Mouse (Mus musculus): ENCODE results near the gene Leprot. TPM values are rescaled to one million over a fixed set of nuclear protein-coding genes. Genes with fewer than 3 reads are reported as not detected.

Leprot gene
- polyA plus RNA-seq (2014; fragmentation: Nextera tagmentation; extraction: Ambion mirVana), result 87.9 and 88.4 TPM in 2 replicates

- Histone ChIP-seq H3K27me3 (ENCODE audit: insufficient read depth, low read length) (no peaks in the 10 kb centered on the region), H3K4me3 (ENCODE audit: low read depth, low read length) (peak within 1 kb of the TSS; percentile 89), H3K4me1 (ENCODE audit: insufficient read depth) (peaks cover 7% of the 10 kb centered on the region), H3K9ac (peak within 1 kb of the TSS; percentile 95), H3K27ac (ENCODE audit: low read depth) (peak within 1 kb of the TSS; percentile 94), H3K4me2 (peak within 1 kb of the TSS; percentile 64), H3K36me3 (ENCODE audit: insufficient read depth) (no peaks in the 10 kb centered on the region), H3K9me3 (ENCODE audit: low read depth, low read length) (no peaks in the 10 kb centered on the region)
- WGBS, result under 1% methylated on average over 39 of the region's 39 CpGs
- ATAC-seq (ENCODE audit: insufficient read depth), result peak; percentile 99
- DNase-seq, result peak; percentile 99
- TF ChIP-seq CTCF (IDR thresholded peaks at IDR 0.05; ENCODE audit: low read depth), result no peak; the same call in 1 of the 2 replicates
Observed at GRCm38 (mm10) chr4:101647196-101647905, at the start of gene Leprot. Leprot (plus strand) TSS chr4:101647718.

- Histone ChIP-seq H3K9ac (no peak overlapping the region), H3K4me2 (no peak overlapping the region), H3K4me1 (ENCODE audit: insufficient read depth) (no peaks in the 10 kb centered on the region), H3K27ac (ENCODE audit: low read depth) (no peak overlapping the region), H3K27me3 (ENCODE audit: insufficient read depth, low read length) (no peaks in the 10 kb centered on the region), H3K4me3 (ENCODE audit: low read depth, low read length) (no peak overlapping the region), H3K36me3 (ENCODE audit: insufficient read depth) (no peaks in the 10 kb centered on the region), H3K9me3 (ENCODE audit: low read depth, low read length) (no peaks in the 10 kb centered on the region)
- DNase-seq (peak; percentile 42), ATAC-seq (ENCODE audit: insufficient read depth) (no peak)
- peak; percentile 47 for TF ChIP-seq CTCF (IDR thresholded peaks at IDR 0.05; ENCODE audit: low read depth)
Observed at GRCm38 (mm10) chr4:101601758-101602157, 45.8 kb upstream of the Leprot start.

- 60% methylated on average over 3 of the region's 3 CpGs for WGBS
- H3K4me2 ChIP-seq, result no peak overlapping the region
Observed at GRCm38 (mm10) chr4:101603635-101604034, 43.9 kb upstream of the Leprot start.

GRCm38 (mm10) chr4:101616520-101616919 lies 31.0 kb upstream of the Leprot start:
- WGBS, result 83% methylated on average over 5 of the region's 5 CpGs
- no peak for TF ChIP-seq CTCF (IDR thresholded peaks at IDR 0.05; ENCODE audit: low read depth)
- ATAC-seq (ENCODE audit: insufficient read depth), result no peak

More at GRCm38 (mm10) chr4:101603635-101604034, 43.9 kb upstream of the Leprot start:
- Histone ChIP-seq H3K36me3 (ENCODE audit: insufficient read depth) (no peaks in the 10 kb centered on the region), H3K9me3 (ENCODE audit: low read depth, low read length) (no peaks in the 10 kb centered on the region), H3K4me3 (ENCODE audit: low read depth, low read length) (no peak overlapping the region), H3K4me1 (ENCODE audit: insufficient read depth) (no peaks in the 10 kb centered on the region), H3K9ac (no peak overlapping the region), H3K27me3 (ENCODE audit: insufficient read depth, low read length) (no peaks in the 10 kb centered on the region), H3K27ac (ENCODE audit: low read depth) (no peak overlapping the region)
- TF ChIP-seq CTCF (IDR thresholded peaks at IDR 0.05; ENCODE audit: low read depth), result no peak
- ATAC-seq (ENCODE audit: insufficient read depth), result no peak
- no peak for DNase-seq

GRCm38 (mm10) chr4:101617742-101618141 lies 29.8 kb upstream of the Leprot start:
- Histone ChIP-seq H3K4me3 (ENCODE audit: low read depth, low read length) (no peak overlapping the region), H3K27me3 (ENCODE audit: insufficient read depth, low read length) (no peaks in the 10 kb centered on the region), H3K27ac (ENCODE audit: low read depth) (no peak overlapping the region), H3K9ac (no peak overlapping the region), H3K4me1 (ENCODE audit: insufficient read depth) (no peaks in the 10 kb centered on the region), H3K36me3 (ENCODE audit: insufficient read depth) (no peaks in the 10 kb centered on the region), H3K9me3 (ENCODE audit: low read depth, low read length) (no peaks in the 10 kb centered on the region), H3K4me2 (no peak overlapping the region)
- no peak for DNase-seq
- 58% methylated on average over 2 of the region's 2 CpGs for WGBS
- 0 out of 2 replicates have a peak, but pooled peaks have one; percentile 13 for TF ChIP-seq CTCF (IDR thresholded peaks at IDR 0.05; ENCODE audit: low read depth)
- ATAC-seq (ENCODE audit: insufficient read depth), result no peak

More at GRCm38 (mm10) chr4:101616520-101616919, 31.0 kb upstream of the Leprot start:
- no peaks in the 10 kb centered on the region for H3K4me1 ChIP-seq (ENCODE audit: insufficient read depth)
- no peaks in the 10 kb centered on the region for H3K36me3 ChIP-seq (ENCODE audit: insufficient read depth)
- H3K9ac ChIP-seq, result no peak overlapping the region
- no peak overlapping the region for H3K4me2 ChIP-seq
- no peak for DNase-seq
- H3K27ac ChIP-seq (ENCODE audit: low read depth), result no peak overlapping the region
- H3K9me3 ChIP-seq (ENCODE audit: low read depth, low read length), result no peaks in the 10 kb centered on the region
- H3K4me3 ChIP-seq (ENCODE audit: low read depth, low read length), result no peak overlapping the region
- H3K27me3 ChIP-seq (ENCODE audit: insufficient read depth, low read length), result no peaks in the 10 kb centered on the region

- ATAC-seq (ENCODE audit: insufficient read depth) (no peak), DNase-seq (no peak)
- Histone ChIP-seq H3K4me2 (no peak overlapping the region), H3K36me3 (ENCODE audit: insufficient read depth) (no peaks in the 10 kb centered on the region), H3K4me3 (ENCODE audit: low read depth, low read length) (no peak overlapping the region), H3K27ac (ENCODE audit: low read depth) (no peak overlapping the region), H3K9ac (no peak overlapping the region), H3K27me3 (ENCODE audit: insufficient read depth, low read length) (no peaks in the 10 kb centered on the region), H3K9me3 (ENCODE audit: low read depth, low read length) (no peaks in the 10 kb centered on the region), H3K4me1 (ENCODE audit: insufficient read depth) (no peaks in the 10 kb centered on the region)
- no peak for TF ChIP-seq CTCF (IDR thresholded peaks at IDR 0.05; ENCODE audit: low read depth)
- WGBS, result 67% methylated on average over 2 of the region's 2 CpGs
Observed at GRCm38 (mm10) chr4:101620206-101620605, 27.3 kb upstream of the Leprot start.

GRCm38 (mm10) chr4:101621241-101621640 lies 26.3 kb upstream of the Leprot start:
- H3K36me3 ChIP-seq (ENCODE audit: insufficient read depth), result no peaks in the 10 kb centered on the region
- H3K27ac ChIP-seq (ENCODE audit: low read depth), result no peak overlapping the region
- WGBS, result 83% methylated on average over 5 of the region's 5 CpGs
- no peaks in the 10 kb centered on the region for H3K9me3 ChIP-seq (ENCODE audit: low read depth, low read length)
- H3K4me2 ChIP-seq, result no peak overlapping the region
- no peaks in the 10 kb centered on the region for H3K27me3 ChIP-seq (ENCODE audit: insufficient read depth, low read length)
- no peak overlapping the region for H3K9ac ChIP-seq
- no peak for ATAC-seq (ENCODE audit: insufficient read depth)
- no peak for TF ChIP-seq CTCF (IDR thresholded peaks at IDR 0.05; ENCODE audit: low read depth)
- DNase-seq, result no peak
- H3K4me1 ChIP-seq (ENCODE audit: insufficient read depth), result no peaks in the 10 kb centered on the region
- no peak overlapping the region for H3K4me3 ChIP-seq (ENCODE audit: low read depth, low read length)
